Mouse (Mus musculus) liver, embryonic 13.5 days (tissue): ENCODE measurements around the gene Grm7. TPM values are rescaled to one million over a fixed set of nuclear protein-coding genes. Genes with fewer than 3 reads are reported as not detected.

Source experiments
- ATAC-seq: fragments of 200-750 bp; cut with Nextera tagmentation; 2 replicates; pipeline ENCODE4 v1.8.0; 2017; ENCODE audit warnings: low read depth, mild to moderate bottlenecking, moderate number of reproducible peaks, moderate library complexity
- DNase-seq: peaks from one replicate; pipeline ENCODE4 v3.0.0; 2022
- H3K27ac ChIP-seq: fragments of 300-500 bp; sonication (generic); 2 replicates; pipeline ENCODE4 v1.5.1; 2015; ENCODE audit warnings: moderate library complexity, mild to moderate bottlenecking, inconsistent platforms
- H3K27me3 ChIP-seq: fragments of 300-500 bp; sonication (generic); 2 replicates; pipeline ENCODE4 v1.6.1; 2015; ENCODE audit warnings: mild to moderate bottlenecking, inconsistent platforms
- H3K36me3 ChIP-seq: fragments of 300-500 bp; sonication (generic); 2 replicates; pipeline ENCODE4 v1.6.1; 2015; ENCODE audit warnings: mild to moderate bottlenecking, inconsistent platforms
- H3K4me1 ChIP-seq: fragments of 300-500 bp; sonication (generic); replicated peaks from 2 replicates; pipeline ENCODE4 v1.6.1; 2015; ENCODE audit warnings: inconsistent platforms
- H3K4me2 ChIP-seq: fragments of 300-500 bp; sonication (generic); 2 replicates; pipeline ENCODE4 v1.6.1; 2015; ENCODE audit warnings: inconsistent platforms, mild to moderate bottlenecking, moderate library complexity
- H3K4me3 ChIP-seq: fragments of 300-500 bp; sonication (generic); replicated peaks from 2 replicates; pipeline ENCODE4 v1.5.1; 2015; ENCODE audit warnings: mild to moderate bottlenecking, inconsistent platforms
- H3K9ac ChIP-seq: fragments of 300-500 bp; sonication (generic); 2 replicates; pipeline ENCODE4 v1.6.1; 2015; ENCODE audit warnings: mild to moderate bottlenecking, inconsistent platforms
- H3K9me3 ChIP-seq: fragments of 300-500 bp; sonication (generic); replicated peaks from 2 replicates; pipeline ENCODE4 v1.6.1; 2016; ENCODE audit warnings: inconsistent platforms
- WGBS: fragments of 180-500 bp; shearing (Covaris S2); methylation state at CpG from one replicate; pipeline ENCODE4 v1.1.7; 2015; ENCODE audit not compliant: insufficient replicate concordance; 5-methylcytosine and 5-hydroxymethylcytosine counted together
- polyA plus RNA-seq: library from polyadenylated mRNA; unstranded; fragments of >200 nt; fragmentation: Nextera tagmentation; extraction: Ambion mirVana; gene quantifications from 2 replicates; pipeline ENCODE4 v1.2.1, GENCODE M21; 2015

Grm7 gene
- polyA plus RNA-seq, 1 experiment from 2014 or later = 0.08 TPM

- ATAC-seq = no peak
- Histone ChIP-seq H3K4me2 (no peak overlapping the region), H3K27me3 (no peaks in the 10 kb centered on the region)
Measured at GRCm38 (mm10) chr6:111584851-111585250, 939.5 kb downstream of the Grm7 start.

GRCm38 (mm10) chr6:111587572-111587971 lies 942.2 kb downstream of the Grm7 start:
- Histone ChIP-seq H3K27ac (no peak overlapping the region), H3K4me1 (no peaks in the 10 kb centered on the region), H3K9me3 (no peaks in the 10 kb centered on the region), H3K9ac (no peak overlapping the region), H3K4me2 (no peak overlapping the region), H3K36me3 (no peaks in the 10 kb centered on the region), H3K4me3 (no peak overlapping the region), H3K27me3 (no peaks in the 10 kb centered on the region)
- ATAC-seq (no peak), DNase-seq (no peak)
- 49% methylated on average over 3 of the region's 3 CpGs for WGBS

More at GRCm38 (mm10) chr6:111584851-111585250, 939.5 kb downstream of the Grm7 start:
- WGBS = 41% methylated on average over 2 of the region's 2 CpGs
- no peaks in the 10 kb centered on the region for H3K4me1 ChIP-seq
- DNase-seq = no peak
- no peaks in the 10 kb centered on the region for H3K9me3 ChIP-seq
- H3K27ac ChIP-seq = no peak overlapping the region
- no peak overlapping the region for H3K9ac ChIP-seq
- H3K4me3 ChIP-seq = no peak overlapping the region
- H3K36me3 ChIP-seq = no peaks in the 10 kb centered on the region

GRCm38 (mm10) chr6:111601892-111602654 lies 956.7 kb downstream of the Grm7 start:
- no peak overlapping the region for H3K27ac ChIP-seq
- H3K4me2 ChIP-seq = no peak overlapping the region
- 76% methylated on average over 4 of the region's 4 CpGs for WGBS
- DNase-seq (no peak), ATAC-seq (no peak)
- no peaks in the 10 kb centered on the region for H3K4me1 ChIP-seq
- no peak overlapping the region for H3K9ac ChIP-seq
- no peaks in the 10 kb centered on the region for H3K27me3 ChIP-seq
- no peaks in the 10 kb centered on the region for H3K36me3 ChIP-seq
- no peaks in the 10 kb centered on the region for H3K9me3 ChIP-seq
- no peak overlapping the region for H3K4me3 ChIP-seq

- 41% methylated on average over 3 of the region's 3 CpGs for WGBS
- H3K4me3 ChIP-seq = no peak overlapping the region
- no peaks in the 10 kb centered on the region for H3K4me1 ChIP-seq
- no peaks in the 10 kb centered on the region for H3K36me3 ChIP-seq
- H3K9me3 ChIP-seq = no peaks in the 10 kb centered on the region
- no peak overlapping the region for H3K27ac ChIP-seq
- DNase-seq (no peak), ATAC-seq (no peak)
- H3K9ac ChIP-seq = no peak overlapping the region
- H3K27me3 ChIP-seq = no peaks in the 10 kb centered on the region
- H3K4me2 ChIP-seq = no peak overlapping the region
Measured at GRCm38 (mm10) chr6:111610396-111610795, 965.0 kb downstream of the Grm7 start.

- Histone ChIP-seq H3K36me3 (no peaks in the 10 kb centered on the region), H3K9ac (no peak overlapping the region), H3K9me3 (no peaks in the 10 kb centered on the region), H3K4me2 (no peak overlapping the region), H3K27me3 (no peaks in the 10 kb centered on the region), H3K27ac (no peak overlapping the region), H3K4me3 (no peak overlapping the region), H3K4me1 (no peaks in the 10 kb centered on the region)
- DNase-seq (no peak), ATAC-seq (no peak)
Measured at GRCm38 (mm10) chr6:111613834-111614233, 968.5 kb downstream of the Grm7 start.
